Mouse (Mus musculus): Measurements from ENCODE around the gene B4galt7.

- TF ChIP-seq POLR2A (IDR thresholded peaks at IDR 0.05; ENCODE audit: control insufficient read depth, low read depth, low read length): no peak
- no peak for TF ChIP-seq CTCF (IDR thresholded peaks at IDR 0.05; ENCODE audit: control insufficient read depth, insufficient read depth, insufficient replicate concordance, low read depth, low read length)
Measured at GRCm38 (mm10) chr13:55555921-55556320, 43.8 kb upstream of the B4galt7 start.

All from testis, adult 2 months (tissue).